Mouse (Mus musculus) thymus, adult 2 months (tissue): ENCODE results near the gene Ttc7b. TPM values are rescaled to one million over a fixed set of nuclear protein-coding genes. Genes with fewer than 3 reads are reported as not detected.

Source experiments
- DNase-seq: peaks from one replicate; pipeline ENCODE4 v3.0.0; 2021
- H3K27ac ChIP-seq: fragments of 200-500 bp; 2 replicates; pipeline ENCODE4 v1.5.1; 2012; ENCODE audit warnings: low read length, control low read depth; ENCODE audit not compliant: control insufficient read depth, insufficient read depth
- H3K27me3 ChIP-seq: fragments of 200-500 bp; 2 replicates; pipeline ENCODE4 v1.6.1; 2012; ENCODE audit warnings: mild to moderate bottlenecking, low read length, moderate library complexity, mixed read lengths; ENCODE audit not compliant: control insufficient read depth, insufficient read depth
- H3K36me3 ChIP-seq: fragments of 200-500 bp; 2 replicates; pipeline ENCODE4 v1.6.1; 2012; ENCODE audit warnings: mild to moderate bottlenecking, low read length, moderate library complexity; ENCODE audit not compliant: control insufficient read depth, insufficient read depth
- H3K4me1 ChIP-seq: fragments of 200-500 bp; replicated peaks from 2 replicates; pipeline ENCODE4 v1.6.1; 2012; ENCODE audit warnings: low read length; ENCODE audit not compliant: control insufficient read depth, insufficient read depth
- H3K4me3 ChIP-seq: fragments of 200-500 bp; 2 replicates; pipeline ENCODE4 v1.5.1; 2012; ENCODE audit warnings: mild to moderate bottlenecking, low read length, control low read depth, moderate library complexity; ENCODE audit not compliant: control insufficient read depth, insufficient read depth
- CTCF ChIP-seq: fragments of 200-500 bp; IDR thresholded peaks from 2 replicates; pipeline ENCODE4 v1.5.1; 2012; ENCODE audit warnings: mild to moderate bottlenecking, control low read depth, low read length, moderate library complexity, borderline replicate concordance; ENCODE audit not compliant: control insufficient read depth, poor library complexity, insufficient read depth; ENCODE audit errors: extremely low read depth
- POLR2A ChIP-seq: fragments of 200-500 bp; IDR thresholded peaks from 2 replicates; pipeline ENCODE4 v1.6.1; 2012; ENCODE audit warnings: mild to moderate bottlenecking, low read length, control low read depth, moderate library complexity; ENCODE audit not compliant: control insufficient read depth, poor library complexity, insufficient read depth; ENCODE audit errors: extremely low read depth
- WGBS: fragments of 180-500 bp; shearing (Covaris S2); methylation state at CpG from one replicate; pipeline ENCODE4 v1.1.7; 2018; 5-methylcytosine and 5-hydroxymethylcytosine counted together
- polyA plus RNA-seq: library from polyadenylated mRNA; depleted of rRNA; stranded (reverse); fragments of >200 nt; gene quantifications from 2 replicates; pipeline ENCODE4 v1.2.3, GENCODE M21; 2012

Ttc7b gene
- polyA plus RNA-seq, 1 experiment, result 43.1 TPM

DNA sequence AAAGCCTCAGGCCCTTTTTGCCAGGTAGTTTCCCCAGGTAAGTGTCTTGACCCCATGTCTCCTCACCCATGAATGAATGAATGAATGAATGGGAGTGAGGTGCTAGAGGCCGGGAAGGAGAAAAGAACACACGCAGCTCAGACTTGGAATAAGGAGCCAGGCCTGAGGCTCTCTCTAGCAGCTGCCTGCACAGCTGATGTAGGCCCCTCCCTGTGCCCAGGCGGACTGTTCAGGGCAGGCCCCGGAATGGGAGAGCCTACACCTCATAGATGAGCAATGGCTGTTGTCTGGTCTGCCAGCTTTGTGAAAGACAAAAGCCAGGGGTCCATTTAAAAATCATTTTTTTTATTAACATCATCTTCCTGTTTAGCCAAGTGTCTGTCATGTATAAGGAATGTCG, 220.2 kb downstream of the Ttc7b start:
- Histone ChIP-seq H3K4me3 (no peak overlapping the region), H3K27ac (no peak overlapping the region), H3K4me1 (no peaks in the 10 kb centered on the region), H3K36me3 (no peaks in the 10 kb centered on the region), H3K27me3 (no peaks in the 10 kb centered on the region)
- TF ChIP-seq CTCF (no peak), POLR2A (no peak)
- no peak for DNase-seq
- 96% methylated on average over 5 of the region's 5 CpGs for WGBS

DNA sequence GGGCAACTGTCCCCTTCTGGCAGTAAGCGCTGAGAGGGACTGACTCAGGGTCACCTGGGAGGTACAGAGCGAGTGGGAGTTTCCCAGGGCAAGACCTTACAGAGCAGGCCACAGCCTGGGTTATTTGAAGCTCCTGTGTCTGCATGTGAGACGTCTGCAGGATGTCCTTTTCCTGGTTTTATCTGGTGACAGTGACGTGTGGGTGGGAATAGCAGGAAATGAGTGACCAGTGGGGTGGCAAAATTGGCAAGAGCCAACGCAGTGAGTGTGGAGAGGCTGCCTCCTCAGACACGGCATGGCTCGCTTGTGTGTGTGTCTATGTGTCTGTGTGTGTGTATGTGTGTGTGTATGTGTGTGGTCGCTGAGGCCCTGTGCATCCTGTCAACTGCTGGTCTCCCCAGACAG, 221.3 kb downstream of the Ttc7b start:
- Histone ChIP-seq H3K4me3 (no peak overlapping the region), H3K4me1 (no peaks in the 10 kb centered on the region), H3K36me3 (no peaks in the 10 kb centered on the region), H3K27ac (no peak overlapping the region), H3K27me3 (no peaks in the 10 kb centered on the region)
- TF ChIP-seq POLR2A (no peak), CTCF (no peak)
- DNase-seq, result no peak
- WGBS, result 85% methylated on average over 8 of the region's 8 CpGs

DNA sequence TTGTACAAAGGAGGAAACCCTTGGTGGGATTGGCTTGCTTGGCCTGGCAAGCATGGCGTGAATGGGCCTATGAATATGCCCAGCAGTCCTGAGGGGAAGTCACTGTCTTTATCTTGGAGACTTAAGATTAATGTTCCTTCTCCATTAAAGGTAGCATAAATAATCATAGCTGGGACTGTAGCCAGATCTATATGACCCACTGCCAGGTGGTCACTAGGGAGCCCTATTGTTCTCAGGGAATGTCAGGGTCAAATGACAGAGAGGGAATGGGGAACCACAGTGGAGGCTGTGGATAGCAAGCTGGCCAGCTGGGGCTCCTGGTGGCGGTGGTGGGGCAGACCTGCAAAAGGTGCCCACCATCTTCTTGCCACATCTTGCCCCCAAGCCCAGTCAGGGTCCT, 221.8 kb downstream of the Ttc7b start:
- 96% methylated on average over 2 of the region's 2 CpGs for WGBS
- Histone ChIP-seq H3K27me3 (no peaks in the 10 kb centered on the region), H3K4me3 (no peak overlapping the region), H3K36me3 (no peaks in the 10 kb centered on the region), H3K4me1 (no peaks in the 10 kb centered on the region), H3K27ac (no peak overlapping the region)
- no peak for DNase-seq
- TF ChIP-seq POLR2A, result no peak
- no peak for TF ChIP-seq CTCF

DNA sequence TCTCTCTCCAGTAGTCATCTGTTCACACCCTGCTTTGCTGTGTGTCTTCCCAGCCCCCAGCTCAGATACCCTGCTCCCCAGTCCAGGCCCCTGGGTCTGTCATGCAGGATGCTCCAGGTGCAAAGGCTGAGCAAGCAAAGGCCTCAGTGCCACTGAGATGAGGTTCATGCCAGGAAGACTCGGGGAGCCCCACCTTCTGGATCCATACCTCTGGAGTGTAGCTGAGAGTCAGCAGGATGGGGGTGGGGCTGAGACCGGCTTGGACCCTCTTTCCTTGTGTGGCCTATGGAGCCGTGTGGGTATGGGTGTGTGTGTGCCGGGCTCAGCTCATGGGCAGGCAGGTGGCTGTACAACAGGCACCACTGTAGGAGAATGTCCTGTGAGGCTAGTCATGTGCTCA, 222.7 kb downstream of the Ttc7b start:
- Histone ChIP-seq H3K27me3 (no peaks in the 10 kb centered on the region), H3K4me1 (no peaks in the 10 kb centered on the region), H3K4me3 (no peak overlapping the region), H3K36me3 (no peaks in the 10 kb centered on the region), H3K27ac (no peak overlapping the region)
- 95% methylated on average over 4 of the region's 4 CpGs for WGBS
- DNase-seq, result no peak
- TF ChIP-seq POLR2A (no peak), CTCF (no peak)

DNA sequence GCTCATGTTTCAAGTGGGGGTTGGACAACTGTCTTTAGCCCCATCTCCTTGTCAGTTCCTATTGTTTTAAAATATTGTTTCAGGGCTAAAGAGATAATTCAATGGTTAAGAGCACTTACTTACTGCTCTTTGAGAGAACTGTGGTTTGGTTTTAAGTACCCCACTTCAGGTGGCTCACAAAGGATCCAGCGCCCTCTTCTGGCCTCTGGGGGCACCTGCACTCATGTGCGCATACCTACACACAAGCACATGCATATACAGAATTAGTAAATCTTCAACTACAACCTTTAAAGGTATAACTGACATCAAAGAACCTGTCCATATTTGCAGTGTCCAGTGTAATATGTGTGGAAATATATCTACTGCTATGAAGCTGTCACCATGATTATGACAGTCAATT, 226.2 kb downstream of the Ttc7b start:
- TF ChIP-seq CTCF (no peak), POLR2A (no peak)
- H3K27me3 ChIP-seq, result no peaks in the 10 kb centered on the region
- H3K4me3 ChIP-seq, result no peak overlapping the region
- WGBS, result 92% methylated on average over 2 of the region's 2 CpGs
- peaks cover 8% of the 10 kb centered on the region; the same call in 1 of the 2 replicates for H3K4me1 ChIP-seq
- H3K27ac ChIP-seq, result no peak overlapping the region
- no peak for DNase-seq
- no peaks in the 10 kb centered on the region for H3K36me3 ChIP-seq

DNA sequence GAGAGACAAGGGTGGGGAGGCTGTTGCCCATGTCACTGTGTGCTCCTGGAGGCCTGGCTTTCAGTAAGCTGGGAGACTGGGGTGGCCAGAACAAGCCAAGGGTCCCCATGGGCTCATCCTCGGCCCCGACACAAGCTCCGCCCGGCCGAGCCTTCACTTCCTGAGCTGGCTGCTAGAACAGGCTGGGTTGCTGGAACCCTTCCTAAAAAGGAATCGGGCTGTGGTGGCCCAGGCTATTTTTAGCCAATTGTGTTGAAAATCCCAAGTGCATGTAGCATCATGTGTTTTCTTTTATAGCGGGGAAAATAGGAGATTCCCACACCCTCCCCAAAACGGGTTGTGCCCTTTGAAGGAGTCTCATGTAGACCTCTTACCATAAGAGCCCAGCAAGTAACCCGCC, 226.7 kb downstream of the Ttc7b start:
- no peaks in the 10 kb centered on the region for H3K27me3 ChIP-seq
- H3K4me1 ChIP-seq, result peaks cover 8% of the 10 kb centered on the region; the same call in 1 of the 2 replicates
- no peak for TF ChIP-seq POLR2A
- no peak for TF ChIP-seq CTCF
- no peak overlapping the region for H3K27ac ChIP-seq
- DNase-seq, result no peak
- no peaks in the 10 kb centered on the region for H3K36me3 ChIP-seq
- whole genome bisulfite sequencing, result 92% methylated on average over 9 of the region's 9 CpGs
- no peak overlapping the region for H3K4me3 ChIP-seq

DNA sequence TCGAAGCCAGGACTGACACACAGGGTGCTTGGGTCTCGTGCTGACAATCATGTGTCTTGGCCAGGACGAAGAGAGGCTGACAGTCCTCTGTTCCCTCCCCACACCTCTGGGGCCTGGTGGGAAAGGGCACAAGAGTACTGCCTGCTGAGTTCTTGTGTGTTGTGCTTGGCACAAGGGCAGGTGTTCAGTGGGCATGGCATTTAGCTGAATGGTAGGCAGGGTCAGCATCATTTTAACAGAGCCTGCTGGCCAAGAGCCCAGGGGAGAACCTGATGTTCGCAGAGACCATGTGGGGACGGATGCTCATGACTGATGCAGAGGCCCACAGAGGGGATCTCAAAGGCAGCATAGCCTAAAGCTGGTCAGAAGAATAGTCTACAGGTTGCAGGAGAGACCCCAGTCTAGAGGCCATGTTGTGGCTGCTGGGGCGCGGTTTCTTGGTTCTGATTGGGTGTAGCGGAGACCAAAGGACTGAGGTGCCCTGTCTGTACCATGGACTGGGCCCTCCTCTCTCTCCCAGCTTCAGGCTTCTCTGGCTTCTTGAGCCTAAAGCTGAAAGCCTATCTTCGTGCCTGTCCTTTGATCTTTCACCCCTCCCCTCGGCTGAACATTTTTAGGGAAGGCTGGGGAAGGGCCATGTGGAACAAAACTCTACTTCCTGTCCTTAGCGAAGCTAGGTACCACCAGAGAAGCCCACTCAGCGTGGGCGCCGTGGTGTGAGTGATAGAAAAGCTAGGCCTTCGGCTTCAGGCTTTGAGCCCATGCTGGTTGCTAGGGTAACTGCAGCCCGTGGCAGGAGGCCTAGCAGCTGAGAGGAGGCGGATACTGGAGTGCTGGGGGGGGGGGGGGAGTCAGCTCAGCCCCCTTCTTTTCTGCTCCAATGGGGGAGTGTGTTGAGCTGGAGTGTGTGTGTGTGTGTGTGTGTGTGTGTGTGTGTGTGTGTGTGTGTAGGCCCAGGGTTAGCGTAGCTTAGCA, 229.6 kb downstream of the Ttc7b start:
- Histone ChIP-seq H3K36me3 (no peaks in the 10 kb centered on the region), H3K4me1 (peaks cover 8% of the 10 kb centered on the region; the same call in 1 of the 2 replicates), H3K27me3 (no peaks in the 10 kb centered on the region), H3K27ac (no peak overlapping the region), H3K4me3 (no peak overlapping the region)
- 73% methylated on average over 18 of the region's 18 CpGs for WGBS
- TF ChIP-seq POLR2A (no peak), CTCF (no peak)
- no peak for DNase-seq
